Mouse (Mus musculus) neural tube, embryonic 15.5 days (tissue): ENCODE measurements around the gene Tpk1. TPM values are rescaled to one million over a fixed set of nuclear protein-coding genes. Genes with fewer than 3 reads are reported as not detected.
A peak's percentile ranks its signal among the peaks of the same experiment; 100 is the strongest.

Source experiments
- ATAC-seq: fragments of 200-750 bp; cut with Nextera tagmentation; 2 replicates; pipeline ENCODE4 v1.8.0; 2017; ENCODE audit warnings: mild to moderate bottlenecking, moderate TSS enrichment, moderate library complexity; ENCODE audit not compliant: low FRiP score
- H3K27ac ChIP-seq: fragments of 300-500 bp; sonication (generic); replicated peaks from 2 replicates; pipeline ENCODE4 v1.5.1; 2015; ENCODE audit warnings: mild to moderate bottlenecking, inconsistent platforms
- H3K27me3 ChIP-seq: fragments of 300-500 bp; sonication (generic); replicated peaks from 2 replicates; pipeline ENCODE4 v1.6.1; 2015; ENCODE audit warnings: inconsistent platforms
- H3K36me3 ChIP-seq: fragments of 300-500 bp; sonication (generic); 2 replicates; pipeline ENCODE4 v1.6.1; 2015; ENCODE audit warnings: inconsistent platforms
- H3K4me1 ChIP-seq: fragments of 300-500 bp; sonication (generic); 2 replicates; pipeline ENCODE4 v1.6.1; 2015; ENCODE audit warnings: inconsistent platforms
- H3K4me2 ChIP-seq: fragments of 300-500 bp; sonication (generic); 2 replicates; pipeline ENCODE4 v1.6.1; 2015; ENCODE audit warnings: inconsistent platforms, mild to moderate bottlenecking, moderate library complexity
- H3K4me3 ChIP-seq: fragments of 300-500 bp; sonication (generic); replicated peaks from 2 replicates; pipeline ENCODE4 v1.5.1; 2015; ENCODE audit warnings: mild to moderate bottlenecking, inconsistent platforms
- H3K9ac ChIP-seq: fragments of 300-500 bp; sonication (generic); replicated peaks from 2 replicates; pipeline ENCODE4 v1.6.1; 2015; ENCODE audit warnings: mild to moderate bottlenecking, inconsistent platforms
- H3K9me3 ChIP-seq: fragments of 300-500 bp; sonication (generic); replicated peaks from 2 replicates; pipeline ENCODE4 v1.6.1; 2016; ENCODE audit warnings: inconsistent platforms
- WGBS: fragments of 180-500 bp; shearing (Covaris S2); methylation state at CpG from one replicate; pipeline ENCODE4 v1.1.7; 2015; ENCODE audit warnings: mixed read lengths; 5-methylcytosine and 5-hydroxymethylcytosine counted together
- polyA plus RNA-seq: library from polyadenylated mRNA; unstranded; fragments of >200 nt; fragmentation: Nextera tagmentation; extraction: Ambion mirVana; gene quantifications from 2 replicates; pipeline ENCODE4 v1.2.1, GENCODE M21; 2015

Gene Tpk1
- polyA plus RNA-seq, 1 experiment from 2014 or later = 4.7 TPM

DNA sequence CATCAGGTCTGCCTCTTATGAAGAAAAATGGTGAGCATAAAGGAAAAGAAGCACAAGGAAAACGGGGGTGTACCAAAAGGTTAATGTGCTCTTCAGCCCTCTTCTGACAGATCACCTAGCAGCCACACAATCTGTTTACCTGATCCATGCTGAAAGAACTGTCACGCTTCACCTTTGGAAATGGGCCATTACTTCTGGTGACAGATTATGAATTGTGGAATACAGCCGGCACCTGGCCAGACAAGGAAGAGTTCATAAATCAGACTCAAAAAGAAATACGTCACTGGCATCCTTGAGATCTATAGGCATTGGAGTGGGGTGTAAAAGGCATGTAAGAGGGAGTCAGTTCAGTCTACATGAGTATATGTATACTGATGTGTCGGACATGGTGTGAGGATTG, 292.9 kb downstream of the Tpk1 start:
- Histone ChIP-seq H3K4me2 (no peak overlapping the region), H3K9me3 (no peaks in the 10 kb centered on the region), H3K36me3 (no peaks in the 10 kb centered on the region), H3K9ac (no peak overlapping the region), H3K27me3 (no peaks in the 10 kb centered on the region), H3K4me3 (no peak overlapping the region), H3K4me1 (no peaks in the 10 kb centered on the region), H3K27ac (no peak overlapping the region)
- 82% methylated on average over 5 of the region's 5 CpGs for WGBS
- ATAC-seq = no peak

DNA sequence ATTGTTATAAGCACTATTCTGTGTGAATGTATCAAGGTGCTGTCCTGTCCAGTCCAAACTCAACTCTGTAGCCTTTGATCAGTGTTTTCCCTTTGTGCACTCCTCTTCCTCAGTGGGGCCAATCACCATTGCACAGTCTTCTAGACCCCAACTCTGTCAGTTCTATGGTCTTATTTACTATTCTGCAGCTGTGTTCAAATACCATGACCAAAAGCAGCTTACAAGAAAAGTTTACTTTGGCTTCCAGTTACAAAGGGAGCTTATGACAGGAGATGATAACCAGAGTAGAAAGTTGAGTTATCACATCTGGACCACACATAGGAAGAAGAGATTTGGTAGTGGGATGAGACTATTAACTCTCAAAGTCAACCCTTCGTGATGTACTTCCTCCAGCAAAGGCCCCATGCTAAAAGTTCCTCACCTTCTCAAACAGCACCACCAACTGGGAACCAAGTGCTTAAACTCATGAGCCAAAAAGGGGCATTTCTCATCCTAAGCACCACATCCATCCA, 298.6 kb downstream of the Tpk1 start:
- Histone ChIP-seq H3K4me1 (no peaks in the 10 kb centered on the region), H3K4me3 (no peak overlapping the region), H3K27me3 (no peaks in the 10 kb centered on the region), H3K27ac (no peak overlapping the region), H3K9me3 (no peaks in the 10 kb centered on the region), H3K36me3 (no peaks in the 10 kb centered on the region), H3K4me2 (no peak overlapping the region), H3K9ac (no peak overlapping the region)
- ATAC-seq = no peak
- 72% methylated on average over 1 of the region's 1 CpGs for WGBS

DNA sequence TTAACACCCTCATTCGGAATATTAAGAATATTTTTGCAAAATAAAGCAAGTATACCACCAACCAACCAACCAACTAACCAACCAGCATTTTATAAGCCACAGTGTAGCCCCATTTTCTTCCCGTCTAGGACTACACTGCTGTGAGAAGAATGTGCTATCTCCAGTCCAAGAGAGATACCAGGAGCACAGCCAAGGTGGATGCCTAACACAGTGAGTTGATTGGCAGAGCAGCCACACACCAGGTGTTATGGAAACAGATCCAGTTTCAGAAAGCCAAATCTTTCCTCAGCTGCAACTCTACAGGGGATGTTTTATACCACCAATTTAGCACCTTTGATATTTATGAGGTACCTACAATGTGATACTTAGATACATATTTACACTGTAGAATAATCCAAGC, 299.1 kb downstream of the Tpk1 start:
- Histone ChIP-seq H3K27ac (no peak overlapping the region), H3K4me1 (no peaks in the 10 kb centered on the region), H3K4me2 (no peak overlapping the region), H3K9ac (no peak overlapping the region), H3K4me3 (no peak overlapping the region), H3K27me3 (no peaks in the 10 kb centered on the region), H3K36me3 (no peaks in the 10 kb centered on the region), H3K9me3 (no peaks in the 10 kb centered on the region)
- ATAC-seq = no peak
- 80% methylated on average over 2 of the region's 2 CpGs for WGBS

DNA sequence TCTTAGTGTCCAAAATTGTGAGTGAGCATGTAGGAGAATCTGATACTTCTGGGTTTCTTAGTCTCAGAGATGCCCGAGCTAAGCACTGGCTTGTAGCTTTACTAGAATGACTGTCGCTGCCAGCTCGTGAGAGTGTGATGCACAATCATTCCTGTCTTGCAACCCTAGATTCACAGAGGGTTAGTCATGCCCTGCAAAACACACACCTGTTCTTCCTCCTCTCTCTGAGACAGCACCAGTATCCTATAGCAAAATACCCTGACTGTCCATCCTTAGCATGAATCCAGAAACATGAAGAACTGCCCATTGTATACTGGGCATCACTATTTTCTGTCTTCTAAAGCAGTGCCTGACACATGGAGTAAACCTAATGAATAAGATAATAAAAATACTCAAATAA, 302.2 kb downstream of the Tpk1 start:
- H3K4me2 ChIP-seq = no peak overlapping the region
- no peaks in the 10 kb centered on the region for H3K4me1 ChIP-seq
- H3K27ac ChIP-seq = no peak overlapping the region
- H3K9ac ChIP-seq = no peak overlapping the region
- H3K9me3 ChIP-seq = no peaks in the 10 kb centered on the region
- ATAC-seq = no peak
- H3K27me3 ChIP-seq = no peaks in the 10 kb centered on the region
- WGBS = 91% methylated on average over 3 of the region's 3 CpGs
- H3K4me3 ChIP-seq = no peak overlapping the region
- H3K36me3 ChIP-seq = no peaks in the 10 kb centered on the region

DNA sequence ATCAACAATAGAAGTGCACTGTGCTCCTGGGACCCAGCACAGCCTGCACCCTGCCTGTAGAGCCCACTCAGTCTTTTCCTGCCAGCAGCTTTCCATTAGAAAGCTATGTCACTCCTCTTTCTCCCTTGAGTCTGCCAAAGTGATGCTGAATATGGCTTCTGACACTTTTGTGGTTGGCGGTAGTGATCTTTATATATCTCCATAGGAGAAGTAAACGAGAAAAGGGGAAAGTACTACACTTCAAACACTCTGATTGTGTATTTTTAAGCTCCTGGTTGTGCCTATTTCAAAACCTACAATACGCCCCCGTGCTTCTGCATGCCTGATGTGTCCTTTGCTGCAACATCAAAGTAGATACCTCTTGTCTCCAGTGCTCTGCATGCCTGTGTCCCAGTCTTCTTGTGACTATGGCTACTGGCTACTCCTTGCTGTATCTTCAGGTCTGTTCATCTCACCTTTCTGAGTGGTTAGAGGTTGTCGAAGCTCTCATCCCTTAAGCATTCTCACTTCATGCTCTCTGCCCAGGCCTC, 302.7 kb downstream of the Tpk1 start:
- Histone ChIP-seq H3K27me3 (no peaks in the 10 kb centered on the region), H3K9ac (no peak overlapping the region), H3K27ac (no peak overlapping the region), H3K4me1 (no peaks in the 10 kb centered on the region), H3K4me2 (no peak overlapping the region), H3K9me3 (no peaks in the 10 kb centered on the region), H3K4me3 (no peak overlapping the region), H3K36me3 (no peaks in the 10 kb centered on the region)
- ATAC-seq = no peak
- 89% methylated on average over 5 of the region's 5 CpGs for WGBS

DNA sequence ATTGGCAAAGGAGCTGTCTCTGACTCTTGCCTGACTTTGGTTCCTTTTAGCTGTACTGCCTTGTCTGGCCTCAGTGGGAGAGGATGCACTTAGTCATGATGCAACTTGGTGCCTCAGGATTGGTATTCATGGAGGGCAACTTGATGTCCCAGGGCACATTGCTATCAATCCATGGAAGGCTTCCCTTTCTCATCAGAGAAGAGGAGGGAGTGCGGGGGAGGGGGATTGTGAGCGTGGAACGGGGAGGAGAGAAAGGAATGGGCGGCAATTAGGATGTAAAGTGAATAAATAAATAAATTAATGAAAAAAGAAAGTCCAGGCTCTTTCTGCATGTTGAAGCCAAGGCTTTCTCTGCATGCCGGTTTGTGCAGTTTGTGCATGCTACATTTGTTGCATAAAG, 304.8 kb downstream of the Tpk1 start:
- no peaks in the 10 kb centered on the region for H3K9me3 ChIP-seq
- no peaks in the 10 kb centered on the region for H3K4me1 ChIP-seq
- ATAC-seq = no peak
- 30% methylated on average over 5 of the region's 5 CpGs for WGBS
- H3K4me2 ChIP-seq = no peak overlapping the region
- no peaks in the 10 kb centered on the region for H3K27me3 ChIP-seq
- H3K9ac ChIP-seq = no peak overlapping the region
- no peak overlapping the region for H3K4me3 ChIP-seq
- no peak overlapping the region for H3K27ac ChIP-seq
- H3K36me3 ChIP-seq = no peaks in the 10 kb centered on the region

DNA sequence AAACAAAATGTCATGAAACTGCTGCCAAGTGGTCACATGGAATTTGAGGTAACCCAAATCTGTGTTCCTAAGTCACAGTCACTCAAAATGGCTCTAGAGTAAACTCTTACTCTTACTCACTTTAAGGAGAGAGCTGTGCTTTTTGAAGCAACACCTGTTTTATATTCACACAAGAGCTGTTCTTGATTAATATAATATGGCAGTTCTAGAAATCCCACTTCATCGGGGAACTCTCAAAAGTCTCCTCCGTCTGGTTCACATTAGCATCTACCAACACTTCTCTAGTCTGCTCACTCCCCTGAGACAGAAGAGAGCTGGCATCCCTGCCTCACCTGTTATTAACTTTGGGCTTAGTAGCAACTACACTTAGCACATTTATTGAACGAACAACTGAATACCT, 305.9 kb downstream of the Tpk1 start:
- no peak overlapping the region for H3K4me2 ChIP-seq
- no peak for ATAC-seq
- H3K27ac ChIP-seq = no peak overlapping the region
- no peaks in the 10 kb centered on the region for H3K36me3 ChIP-seq
- H3K4me1 ChIP-seq = no peaks in the 10 kb centered on the region
- H3K9me3 ChIP-seq = no peaks in the 10 kb centered on the region
- no peaks in the 10 kb centered on the region for H3K27me3 ChIP-seq
- H3K9ac ChIP-seq = no peak overlapping the region
- WGBS = 90% methylated on average over 3 of the region's 3 CpGs
- no peak overlapping the region for H3K4me3 ChIP-seq

DNA sequence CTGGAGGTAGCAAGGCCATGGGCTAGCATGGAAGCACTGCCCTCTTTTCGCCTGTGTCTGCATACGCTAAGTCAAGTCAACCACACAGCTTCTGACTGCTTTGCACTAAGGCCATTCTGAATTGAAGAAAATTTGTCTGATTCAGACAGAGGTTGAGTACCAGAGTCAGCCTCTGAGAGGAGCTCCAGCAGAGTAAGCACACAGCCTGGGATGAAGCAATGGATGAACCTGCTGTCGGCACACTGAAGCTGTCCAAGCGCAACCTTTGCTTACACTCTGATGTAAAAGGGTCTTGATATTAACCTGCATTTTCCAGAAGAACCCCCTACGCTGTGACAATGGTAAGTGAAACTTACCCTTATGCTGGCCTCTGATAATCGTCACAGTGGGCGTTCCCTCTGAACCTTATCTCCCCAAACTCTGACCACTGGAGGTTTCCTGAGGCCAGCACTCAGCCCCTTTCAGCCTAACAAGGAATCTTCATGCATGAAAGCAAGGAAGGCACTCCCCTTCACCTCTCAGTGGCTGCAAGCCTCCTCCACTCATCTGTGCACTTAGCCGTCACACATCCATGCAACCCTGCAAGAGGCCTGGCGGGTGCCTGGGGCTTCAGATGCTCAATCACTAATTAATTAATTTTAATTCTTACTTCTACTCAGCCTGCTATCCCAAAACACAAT, 311.4 kb downstream of the Tpk1 start:
- Histone ChIP-seq H3K27me3 (no peaks in the 10 kb centered on the region), H3K9ac (no peak overlapping the region), H3K36me3 (no peaks in the 10 kb centered on the region), H3K4me3 (no peak overlapping the region), H3K27ac (no peak overlapping the region), H3K4me2 (no peak overlapping the region), H3K4me1 (no peaks in the 10 kb centered on the region), H3K9me3 (no peaks in the 10 kb centered on the region)
- WGBS = 78% methylated on average over 9 of the region's 9 CpGs
- ATAC-seq = peak; percentile 14; the same call in 1 of the 2 replicates

DNA sequence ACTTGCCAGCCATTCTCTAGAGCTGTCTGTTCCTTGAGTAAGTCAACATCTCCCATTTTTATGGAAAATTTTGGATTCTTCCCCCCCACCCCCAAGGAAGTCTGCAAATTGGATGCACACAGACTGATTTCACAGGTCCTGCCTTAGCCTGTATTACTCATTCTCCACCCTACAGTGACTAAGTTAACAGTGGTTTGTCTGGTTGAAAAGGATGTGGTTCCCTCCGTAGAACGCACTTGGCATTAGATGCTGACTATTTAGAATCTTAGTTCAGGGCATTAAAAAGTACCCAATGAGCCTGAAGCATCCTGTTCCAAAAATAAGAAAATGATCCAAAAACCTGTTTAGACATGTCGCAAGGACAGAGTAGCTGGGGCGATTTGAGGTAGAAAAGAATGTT, 312.6 kb downstream of the Tpk1 start:
- WGBS = 92% methylated on average over 4 of the region's 4 CpGs
- Histone ChIP-seq H3K4me1 (no peaks in the 10 kb centered on the region), H3K36me3 (no peaks in the 10 kb centered on the region), H3K27ac (no peak overlapping the region), H3K4me2 (no peak overlapping the region), H3K9ac (no peak overlapping the region), H3K9me3 (no peaks in the 10 kb centered on the region), H3K4me3 (no peak overlapping the region), H3K27me3 (no peaks in the 10 kb centered on the region)
- no peak for ATAC-seq

DNA sequence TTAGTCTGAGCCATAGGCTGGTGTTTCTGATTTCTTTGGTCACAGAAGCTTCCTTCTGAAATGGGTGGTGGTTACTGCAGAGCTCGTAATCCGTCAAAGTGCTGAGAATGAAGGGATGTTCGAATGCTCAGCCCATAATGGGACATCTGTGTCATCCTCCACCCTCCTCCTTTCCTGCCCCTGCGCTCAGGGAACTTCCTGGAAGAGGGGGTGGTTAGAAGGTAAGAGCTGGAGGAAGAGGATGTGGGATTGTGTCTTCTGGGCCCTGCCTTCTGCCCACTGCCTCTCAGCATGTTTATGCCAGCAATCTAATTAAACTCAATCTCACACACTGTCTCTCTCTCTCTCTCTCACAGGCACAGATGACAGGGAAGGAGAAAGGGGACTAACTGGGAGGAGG, 317.0 kb downstream of the Tpk1 start:
- ATAC-seq = no peak
- Histone ChIP-seq H3K27ac (no peak overlapping the region), H3K9ac (no peak overlapping the region), H3K36me3 (no peaks in the 10 kb centered on the region), H3K4me1 (no peaks in the 10 kb centered on the region), H3K4me3 (no peak overlapping the region), H3K9me3 (no peaks in the 10 kb centered on the region), H3K4me2 (no peak overlapping the region), H3K27me3 (no peaks in the 10 kb centered on the region)
- 50% methylated on average over 4 of the region's 4 CpGs for WGBS

DNA sequence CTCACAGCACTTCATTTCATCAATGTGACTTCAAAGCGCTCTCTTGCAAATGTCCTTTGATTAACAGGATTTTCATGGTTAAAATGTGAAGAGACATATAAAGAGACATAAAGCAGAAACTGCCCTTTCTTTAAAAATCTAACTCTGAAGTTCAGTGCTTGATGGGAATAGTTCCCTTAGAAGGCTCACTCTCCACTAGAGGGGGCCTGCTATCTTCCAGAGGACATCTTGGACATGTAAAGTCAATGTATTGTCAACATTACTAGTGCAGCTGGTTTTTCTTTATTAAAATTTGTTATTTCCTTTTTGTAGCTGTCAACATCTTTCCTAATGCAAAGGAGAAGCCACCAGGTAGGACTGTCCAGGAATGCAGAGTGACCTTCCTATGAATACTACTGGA, 318.4 kb downstream of the Tpk1 start:
- Histone ChIP-seq H3K27ac (no peak overlapping the region), H3K9me3 (no peaks in the 10 kb centered on the region), H3K36me3 (no peaks in the 10 kb centered on the region), H3K4me2 (no peak overlapping the region), H3K27me3 (no peaks in the 10 kb centered on the region), H3K9ac (no peak overlapping the region), H3K4me3 (no peak overlapping the region), H3K4me1 (no peaks in the 10 kb centered on the region)
- no peak for ATAC-seq
- WGBS = 100% methylated on average over 1 of the region's 1 CpGs

DNA sequence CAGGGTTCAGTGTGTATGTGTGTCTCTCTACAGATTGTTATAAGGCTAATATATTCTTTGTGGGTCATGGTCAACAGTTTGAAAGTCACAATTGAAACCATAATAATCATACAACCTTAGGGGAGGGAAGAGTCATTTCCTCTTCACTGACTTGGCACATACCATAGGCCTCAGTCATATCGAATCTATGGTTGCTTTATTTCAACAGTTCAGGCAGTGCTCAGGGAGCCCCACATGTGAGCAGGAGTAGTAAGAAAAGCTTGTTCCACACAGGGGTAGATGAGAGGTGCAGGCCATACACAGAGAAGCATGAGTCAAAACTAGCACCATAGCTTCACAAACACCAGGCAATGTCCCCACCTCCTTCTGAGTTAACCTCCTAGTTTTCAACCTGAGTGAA, 323.1 kb downstream of the Tpk1 start:
- Histone ChIP-seq H3K4me1 (no peaks in the 10 kb centered on the region), H3K4me2 (no peak overlapping the region), H3K4me3 (no peak overlapping the region), H3K27me3 (no peaks in the 10 kb centered on the region), H3K9me3 (no peaks in the 10 kb centered on the region), H3K9ac (no peak overlapping the region), H3K27ac (no peak overlapping the region), H3K36me3 (no peaks in the 10 kb centered on the region)
- ATAC-seq = no peak
- 82% methylated on average over 1 of the region's 1 CpGs for WGBS
